Mouse (Mus musculus): ENCODE results near the gene Zg16. TPM values are rescaled to one million over a fixed set of nuclear protein-coding genes. Genes with fewer than 3 reads are reported as not detected.

Gene Zg16
- polyA plus RNA-seq, 1 experiment = not detected

GRCm38 (mm10) chr7:127077692-127078091 is 9.4 kb downstream of the Zg16 start:
- Histone ChIP-seq H3K4me2 (ENCODE audit: low read depth) (no peak overlapping the region), H3K4me3 (no peak overlapping the region), H3K27me3 (ENCODE audit: control insufficient read depth, insufficient read depth, insufficient read length) (no peaks in the 10 kb centered on the region), H3K36me3 (ENCODE audit: control insufficient read depth, insufficient read depth) (no peaks in the 10 kb centered on the region), H3ac (ENCODE audit: control insufficient read depth, insufficient read length) (no peak overlapping the region), H3K79me2 (ENCODE audit: control insufficient read depth, insufficient read depth) (no peaks in the 10 kb centered on the region)
- TF ChIP-seq MYOG (IDR thresholded peaks at IDR 0.05; ENCODE audit: control insufficient read depth in 1 of 3, insufficient read depth in 1 of 3, insufficient read length in 2 of 3, low read depth in 2 of 3) = no peak
- TF ChIP-seq POLR2AphosphoS2 (IDR thresholded peaks at IDR 0.05; ENCODE audit: insufficient read length, low read depth) = no peak
- no peak for TF ChIP-seq REST (IDR thresholded peaks at IDR 0.05; ENCODE audit: insufficient read depth, insufficient read length)
- no peak for TF ChIP-seq USF1 (IDR thresholded peaks at IDR 0.05; ENCODE audit: low read depth)

- H3K36me3 ChIP-seq (ENCODE audit: control insufficient read depth, insufficient read depth) = no peaks in the 10 kb centered on the region
- TF ChIP-seq POLR2AphosphoS2 (IDR thresholded peaks at IDR 0.05; ENCODE audit: insufficient read length, low read depth) (no peak), E2F4 (IDR thresholded peaks at IDR 0.05; ENCODE audit: insufficient read depth) (no peak)
- no peaks in the 10 kb centered on the region for H3K27me3 ChIP-seq (ENCODE audit: control insufficient read depth, insufficient read depth, insufficient read length)
- H3K79me2 ChIP-seq (ENCODE audit: control insufficient read depth, insufficient read depth) = no peaks in the 10 kb centered on the region
- H3K4me2 ChIP-seq (ENCODE audit: low read depth) = no peak overlapping the region
- no peak overlapping the region for H3ac ChIP-seq (ENCODE audit: control insufficient read depth, insufficient read length)
- H3K4me3 ChIP-seq = no peak overlapping the region
These were observed 10.9 kb downstream of the Zg16 start for GRCm38 (mm10) chr7:127076188-127076587.

DNA sequence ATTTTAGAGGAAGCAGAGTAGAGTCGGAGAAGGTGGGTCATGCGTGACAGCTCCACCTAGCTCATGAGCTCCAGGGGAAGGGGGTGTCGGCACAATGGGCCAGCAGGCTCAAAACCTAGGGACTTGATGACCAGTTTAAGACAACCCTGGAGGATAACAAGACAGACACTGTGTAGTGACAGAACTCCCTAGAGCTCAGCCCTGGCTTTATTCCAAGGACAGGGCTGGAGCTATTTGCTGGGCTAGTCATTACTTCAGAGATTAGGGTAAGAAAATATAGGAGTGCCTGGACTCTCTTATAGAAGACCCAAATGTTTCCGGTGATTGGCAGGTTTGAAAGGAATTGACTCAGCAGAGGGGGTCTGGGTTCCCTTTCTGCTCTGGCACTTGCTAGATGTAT is 13.9 kb downstream of the Zg16 start:
- no peaks in the 10 kb centered on the region for H3K36me3 ChIP-seq (ENCODE audit: control insufficient read depth, insufficient read depth)
- H3K4me3 ChIP-seq = no peak overlapping the region
- H3ac ChIP-seq (ENCODE audit: control insufficient read depth, insufficient read length) = no peak overlapping the region
- H3K79me2 ChIP-seq (ENCODE audit: control insufficient read depth, insufficient read depth) = no peaks in the 10 kb centered on the region
- no peak overlapping the region for H3K4me2 ChIP-seq (ENCODE audit: low read depth)
- TF ChIP-seq MAX (IDR thresholded peaks at IDR 0.05; ENCODE audit: low read depth) (no peak), TCF12 (IDR thresholded peaks at IDR 0.05; ENCODE audit: insufficient read depth, poor library complexity, severe bottlenecking) (no peak)
- no peaks in the 10 kb centered on the region for H3K27me3 ChIP-seq (ENCODE audit: control insufficient read depth, insufficient read depth, insufficient read length)

DNA sequence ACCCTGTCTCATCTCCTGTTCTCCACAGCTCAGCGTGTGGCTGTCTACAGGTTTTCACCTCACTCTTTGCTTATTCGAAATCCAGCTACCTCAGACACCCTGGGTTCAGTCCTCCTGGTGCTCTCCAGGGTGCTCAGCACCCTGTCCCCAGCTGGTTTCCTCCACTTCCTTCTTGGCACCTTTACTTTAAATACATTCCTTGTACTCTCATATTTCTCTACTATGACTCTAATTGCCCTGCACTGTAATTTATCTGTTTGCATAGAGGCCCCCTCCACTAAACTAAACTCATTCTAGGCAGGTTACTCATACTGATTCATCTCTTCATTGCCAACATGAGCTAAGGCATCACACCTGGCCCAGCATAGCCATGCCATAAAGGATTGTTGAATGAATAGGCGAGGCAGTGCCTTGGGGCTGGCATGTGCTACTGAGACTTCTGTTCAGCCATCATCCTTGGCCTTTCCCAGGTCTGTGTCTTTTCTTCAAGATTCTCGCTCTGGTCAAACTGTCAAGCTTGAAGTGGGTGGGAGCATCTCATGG is 16.2 kb downstream of the Zg16 start:
- Histone ChIP-seq H3ac (ENCODE audit: control insufficient read depth, insufficient read length) (no peak overlapping the region), H3K79me2 (ENCODE audit: control insufficient read depth, insufficient read depth) (no peaks in the 10 kb centered on the region), H3K36me3 (ENCODE audit: control insufficient read depth, insufficient read depth) (no peaks in the 10 kb centered on the region), H3K4me3 (no peak overlapping the region), H3K27me3 (ENCODE audit: control insufficient read depth, insufficient read depth, insufficient read length) (no peaks in the 10 kb centered on the region), H3K4me2 (ENCODE audit: low read depth) (no peak overlapping the region)
- TF ChIP-seq MYOG (IDR thresholded peaks at IDR 0.05; ENCODE audit: control insufficient read depth in 1 of 3, insufficient read depth in 1 of 3, insufficient read length in 2 of 3, low read depth in 2 of 3) = no peak

- peak overlapping the region; percentile 74 for H3K4me2 ChIP-seq (ENCODE audit: low read depth)
These were observed 20.8 kb downstream of the Zg16 start for GRCm38 (mm10) chr7:127066317-127066716.

GRCm38 (mm10) chr7:127065538-127065937 is 21.6 kb downstream of the Zg16 start:
- Histone ChIP-seq H3K79me2 (ENCODE audit: control insufficient read depth, insufficient read depth) (no peaks in the 10 kb centered on the region), H3K4me3 (no peak overlapping the region), H3ac (ENCODE audit: control insufficient read depth, insufficient read length) (no peak overlapping the region), H3K36me3 (ENCODE audit: control insufficient read depth, insufficient read depth) (no peaks in the 10 kb centered on the region), H3K27me3 (ENCODE audit: control insufficient read depth, insufficient read depth, insufficient read length) (no peaks in the 10 kb centered on the region), H3K4me2 (ENCODE audit: low read depth) (no peak overlapping the region)
- TF ChIP-seq TCF3 (IDR thresholded peaks at IDR 0.05; ENCODE audit: insufficient read length, low read depth) (no peak), REST (IDR thresholded peaks at IDR 0.05; ENCODE audit: insufficient read depth, insufficient read length) (no peak), MYOD1 (IDR thresholded peaks at IDR 0.05; ENCODE audit: control insufficient read depth in 1 of 3, insufficient read length in 2 of 3, low read depth in 2 of 3) (no peak), SRF (IDR thresholded peaks at IDR 0.05; ENCODE audit: control insufficient read depth, insufficient read length, low read depth) (no peak), MAX (IDR thresholded peaks at IDR 0.05; ENCODE audit: low read depth) (no peak), CEBPB (IDR thresholded peaks at IDR 0.05; ENCODE audit: insufficient read depth, poor library complexity, severe bottlenecking) (no peak), USF1 (IDR thresholded peaks at IDR 0.05; ENCODE audit: low read depth) (no peak), POLR2A (IDR thresholded peaks at IDR 0.05; ENCODE audit: insufficient read length, low read depth) (no peak), POLR2AphosphoS2 (IDR thresholded peaks at IDR 0.05; ENCODE audit: insufficient read length, low read depth) (no peak), TCF12 (IDR thresholded peaks at IDR 0.05; ENCODE audit: insufficient read depth, poor library complexity, severe bottlenecking) (no peak), MYOG (IDR thresholded peaks at IDR 0.05; ENCODE audit: control insufficient read depth in 1 of 3, insufficient read depth in 1 of 3, insufficient read length in 2 of 3, low read depth in 2 of 3) (no peak), E2F4 (IDR thresholded peaks at IDR 0.05; ENCODE audit: insufficient read depth) (no peak)

More at GRCm38 (mm10) chr7:127066317-127066716, 20.8 kb downstream of the Zg16 start:
- Histone ChIP-seq H3ac (ENCODE audit: control insufficient read depth, insufficient read length) (no peak overlapping the region), H3K4me3 (no peak overlapping the region), H3K36me3 (ENCODE audit: control insufficient read depth, insufficient read depth) (no peaks in the 10 kb centered on the region), H3K79me2 (ENCODE audit: control insufficient read depth, insufficient read depth) (no peaks in the 10 kb centered on the region), H3K27me3 (ENCODE audit: control insufficient read depth, insufficient read depth, insufficient read length) (no peaks in the 10 kb centered on the region)
- TF ChIP-seq TCF12 (IDR thresholded peaks at IDR 0.05; ENCODE audit: insufficient read depth, poor library complexity, severe bottlenecking) (no peak), MAX (IDR thresholded peaks at IDR 0.05; ENCODE audit: low read depth) (no peak), E2F4 (IDR thresholded peaks at IDR 0.05; ENCODE audit: insufficient read depth) (no peak), USF1 (IDR thresholded peaks at IDR 0.05; ENCODE audit: low read depth) (no peak), REST (IDR thresholded peaks at IDR 0.05; ENCODE audit: insufficient read depth, insufficient read length) (no peak)
